Mouse (Mus musculus): ENCODE measurements at regions not wholly inside any gene's neighbourhood (a gene's known extent, or its start where the extent isn't known, plus 50 kb on each side); places are given as distances from the start of the nearest gene placed in this dataset.

DNA sequence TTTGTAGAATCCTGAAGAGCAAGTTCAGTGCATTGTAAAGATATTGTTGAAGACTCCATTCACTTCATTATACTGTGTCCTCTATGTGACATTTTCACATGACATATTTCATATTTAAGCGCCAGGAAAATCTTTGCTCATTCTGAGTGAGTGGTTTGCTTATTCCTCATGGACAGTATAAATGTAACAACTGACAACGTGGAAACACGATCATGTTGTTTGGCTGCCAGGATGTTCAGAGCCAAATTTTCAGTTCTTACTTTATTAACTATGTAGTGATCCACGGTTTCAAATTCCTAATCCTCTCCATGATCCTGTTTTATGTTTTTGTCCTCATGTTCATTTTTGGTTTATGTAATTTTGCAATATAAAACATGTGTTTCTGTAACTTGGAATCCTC lies 93.0 kb upstream of the Tex13c2 start:
- TF ChIP-seq POLR2A (IDR thresholded peaks at IDR 0.05; ENCODE audit: insufficient read depth, low read depth, low read length): no peak
- no peak for TF ChIP-seq CTCF (IDR thresholded peaks at IDR 0.05)
- TF ChIP-seq EP300 (IDR thresholded peaks at IDR 0.05; ENCODE audit: insufficient read depth, low read depth, low read length): no peak

Measured in heart, adult 2 months (tissue).